Mouse (Mus musculus) forebrain, embryonic 11.5 days (tissue): ENCODE measurements around the gene Card10. TPM values are rescaled to one million over a fixed set of nuclear protein-coding genes. Genes with fewer than 3 reads are reported as not detected.

ENCODE experiments used
- ATAC-seq: fragments of 200-750 bp; cut with Nextera tagmentation; replicated peaks from 2 replicates; pipeline ENCODE4 v1.8.0; 2017; ENCODE audit warnings: moderate TSS enrichment; ENCODE audit not compliant: low FRiP score
- DNase-seq: peaks from one replicate; pipeline ENCODE4 v3.0.0-alpha.2; 2017; ENCODE audit warnings: low spot score
- H3K27ac ChIP-seq: fragments of 300-500 bp; sonication (generic); 2 replicates; pipeline ENCODE4 v1.5.1; 2014; ENCODE audit warnings: low read depth, low read length
- H3K27me3 ChIP-seq: fragments of 300-500 bp; sonication (generic); 2 replicates; pipeline ENCODE4 v1.6.1; 2014; ENCODE audit warnings: mild to moderate bottlenecking, low read length, mixed read lengths; ENCODE audit not compliant: control insufficient read depth, insufficient read depth
- H3K36me3 ChIP-seq: fragments of 300-500 bp; sonication (generic); 2 replicates; pipeline ENCODE4 v1.6.1; 2014; ENCODE audit warnings: mild to moderate bottlenecking, low read length, moderate library complexity, mixed read lengths; ENCODE audit not compliant: control insufficient read depth, insufficient read depth
- H3K4me1 ChIP-seq: fragments of 300-500 bp; sonication (generic); replicated peaks from 2 replicates; pipeline ENCODE4 v1.6.1; 2014; ENCODE audit warnings: low read length, mixed read lengths; ENCODE audit not compliant: control insufficient read depth, insufficient read depth
- H3K4me2 ChIP-seq: fragments of 300-500 bp; sonication (generic); 2 replicates; pipeline ENCODE4 v1.6.1; 2014; ENCODE audit warnings: low read depth, mild to moderate bottlenecking, low read length, moderate library complexity, mixed read lengths; ENCODE audit not compliant: severe bottlenecking
- H3K4me3 ChIP-seq: fragments of 300-500 bp; sonication (generic); 2 replicates; pipeline ENCODE4 v1.5.1; 2014; ENCODE audit warnings: low read depth, low read length
- H3K9ac ChIP-seq: fragments of 300-500 bp; sonication (generic); 2 replicates; pipeline ENCODE4 v1.6.1; 2014; ENCODE audit warnings: low read length
- H3K9me3 ChIP-seq: fragments of 300-500 bp; sonication (generic); 2 replicates; pipeline ENCODE4 v1.6.1; 2016; ENCODE audit warnings: low read length, mixed read lengths; ENCODE audit not compliant: control insufficient read depth
- WGBS: fragments of 180-500 bp; shearing (Covaris S2); extraction: QIAGEN DNeasy Blood & Tissue Kit; methylation state at CpG from one replicate; pipeline ENCODE4 v1.1.7; 2014; 5-methylcytosine and 5-hydroxymethylcytosine counted together
- polyA plus RNA-seq: library from polyadenylated mRNA; unstranded; fragments of >200 nt; fragmentation: Nextera tagmentation; extraction: Ambion mirVana; gene quantifications from 2 replicates; pipeline ENCODE4 v1.2.1, GENCODE M21; 2014

Card10 gene
- polyA plus RNA-seq, 1 experiment from 2014 or later = 2.3 TPM

GRCm38 (mm10) chr15:78839744-78840143 is 36.9 kb upstream of the Card10 start:
- ATAC-seq = no peak
- no peaks in the 10 kb centered on the region for H3K36me3 ChIP-seq
- no peaks in the 10 kb centered on the region for H3K9me3 ChIP-seq
- H3K27ac ChIP-seq = no peak overlapping the region
- DNase-seq = peak; percentile 48
- peaks cover 21% of the 10 kb centered on the region for H3K4me1 ChIP-seq
- H3K9ac ChIP-seq = no peak overlapping the region; the same call in 1 of the 2 replicates
- no peak overlapping the region for H3K4me2 ChIP-seq
- WGBS = 6% methylated on average over 2 of the region's 2 CpGs
- peaks cover 39% of the 10 kb centered on the region for H3K27me3 ChIP-seq
- H3K4me3 ChIP-seq = no peak overlapping the region

DNA sequence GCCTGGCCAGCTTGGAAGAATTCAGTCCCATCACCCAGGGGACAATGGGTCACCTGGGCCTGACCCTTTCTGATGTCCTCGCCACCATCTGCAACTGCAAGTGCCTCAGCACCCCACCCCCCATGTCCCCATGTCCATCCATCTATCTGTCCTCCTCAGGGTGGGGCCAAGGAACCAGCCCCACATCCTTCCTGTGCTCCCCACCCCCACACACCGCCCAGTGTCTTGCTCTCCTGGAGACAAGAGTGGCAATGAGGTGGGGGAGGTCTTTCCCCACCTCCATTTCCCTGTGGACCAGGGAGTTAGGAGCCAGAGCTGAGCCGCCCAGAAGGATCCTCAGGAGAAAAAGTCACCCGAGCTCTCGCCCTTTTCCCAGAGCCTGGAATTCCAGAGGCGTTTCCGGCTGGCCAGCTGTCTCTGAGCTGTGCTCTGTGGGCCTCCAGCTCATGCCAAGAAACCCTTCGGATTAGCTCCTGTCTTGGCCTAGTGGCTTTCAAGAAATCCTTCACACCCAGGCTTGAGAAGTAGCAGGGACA is 33.3 kb upstream of the Card10 start:
- ATAC-seq (no peak), DNase-seq (peak; percentile 52)
- H3K9me3 ChIP-seq = no peaks in the 10 kb centered on the region
- peaks cover 6% of the 10 kb centered on the region for H3K27me3 ChIP-seq
- H3K27ac ChIP-seq = peak overlapping the region; percentile 41; the same call in 1 of the 2 replicates
- no peak overlapping the region for H3K4me3 ChIP-seq
- peaks cover 20% of the 10 kb centered on the region for H3K4me1 ChIP-seq
- H3K4me2 ChIP-seq = no peak overlapping the region
- WGBS = 47% methylated on average over 8 of the region's 8 CpGs
- no peak overlapping the region for H3K9ac ChIP-seq
- no peaks in the 10 kb centered on the region for H3K36me3 ChIP-seq

- H3K4me3 ChIP-seq = no peak overlapping the region
- peak; percentile 53 for DNase-seq
- H3K9ac ChIP-seq = peak overlapping the region; percentile 29; the same call in 1 of the 2 replicates
These were observed 32.6 kb upstream of the Card10 start for GRCm38 (mm10) chr15:78835200-78836085.

GRCm38 (mm10) chr15:78834233-78835005 is 31.6 kb upstream of the Card10 start:
- no peak overlapping the region for H3K4me3 ChIP-seq
- ATAC-seq (no peak), DNase-seq (peak; percentile 50)
- WGBS = 63% methylated on average over 10 of the region's 10 CpGs
- H3K9me3 ChIP-seq = no peaks in the 10 kb centered on the region
- H3K27me3 ChIP-seq = no peaks in the 10 kb centered on the region
- no peaks in the 10 kb centered on the region for H3K36me3 ChIP-seq
- no peak overlapping the region for H3K27ac ChIP-seq
- no peak overlapping the region for H3K4me2 ChIP-seq
- H3K9ac ChIP-seq = no peak overlapping the region
- peaks cover 12% of the 10 kb centered on the region; the same call in 1 of the 2 replicates for H3K4me1 ChIP-seq

More at GRCm38 (mm10) chr15:78835200-78836085, 32.6 kb upstream of the Card10 start:
- ATAC-seq = no peak
- whole genome bisulfite sequencing = 18% methylated on average over 11 of the region's 12 CpGs
- Histone ChIP-seq H3K27me3 (no peaks in the 10 kb centered on the region), H3K4me1 (peaks cover 18% of the 10 kb centered on the region), H3K36me3 (no peaks in the 10 kb centered on the region), H3K27ac (peak overlapping the region; percentile 27; the same call in 1 of the 2 replicates), H3K4me2 (no peak overlapping the region), H3K9me3 (no peaks in the 10 kb centered on the region)

DNA sequence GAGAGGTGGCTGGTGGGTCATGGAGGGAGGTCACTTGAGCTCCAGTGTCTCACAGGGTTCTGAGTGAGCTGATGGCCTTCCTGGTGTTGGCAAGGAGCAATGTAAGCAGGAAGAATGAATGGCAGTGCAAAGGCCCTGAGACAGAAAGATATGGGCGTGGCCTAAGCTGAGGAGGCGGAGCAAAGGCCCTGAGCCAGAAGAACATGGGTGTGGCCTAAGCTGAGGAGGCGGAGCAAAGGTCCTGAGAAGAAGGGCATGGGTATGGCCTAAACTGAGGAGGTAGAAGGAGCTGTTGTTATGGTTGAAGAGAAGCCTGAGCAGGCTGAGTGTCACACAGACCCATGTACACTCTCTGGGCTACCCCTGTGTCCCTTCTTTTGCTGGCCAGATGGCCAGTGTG is 30.7 kb upstream of the Card10 start:
- WGBS = 99% methylated on average over 3 of the region's 3 CpGs
- no peaks in the 10 kb centered on the region for H3K9me3 ChIP-seq
- no peak overlapping the region for H3K27ac ChIP-seq
- peaks cover 12% of the 10 kb centered on the region; the same call in 1 of the 2 replicates for H3K4me1 ChIP-seq
- no peak overlapping the region for H3K9ac ChIP-seq
- 0 out of 2 replicates have a peak, but pooled peaks have one; percentile 31 for ATAC-seq
- no peaks in the 10 kb centered on the region for H3K36me3 ChIP-seq
- peak; percentile 46 for DNase-seq
- H3K27me3 ChIP-seq = no peaks in the 10 kb centered on the region
- H3K4me3 ChIP-seq = no peak overlapping the region
- H3K4me2 ChIP-seq = no peak overlapping the region

DNA sequence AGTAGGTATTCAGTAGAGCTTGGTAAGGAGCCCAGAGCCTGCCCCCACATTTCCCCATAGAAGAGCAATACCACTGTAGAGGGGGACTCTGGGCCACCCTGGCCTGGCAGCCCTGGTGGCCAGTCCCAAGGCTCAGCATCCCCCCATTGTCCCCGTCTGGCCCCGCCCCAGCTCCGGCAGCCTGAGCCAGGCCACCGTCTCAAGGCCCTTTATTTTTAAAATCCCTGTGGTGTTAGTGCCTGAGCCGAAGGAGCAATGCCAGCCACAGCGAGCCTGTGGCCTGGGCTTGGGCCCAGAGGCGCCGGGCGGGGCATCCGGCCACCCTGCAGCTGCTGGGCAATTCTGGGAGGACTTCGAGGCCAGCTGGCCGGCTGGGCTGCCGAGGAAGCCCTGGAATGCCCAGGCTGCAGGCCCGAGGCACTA is 29.9 kb upstream of the Card10 start:
- WGBS = 11% methylated on average over 14 of the region's 14 CpGs

DNA sequence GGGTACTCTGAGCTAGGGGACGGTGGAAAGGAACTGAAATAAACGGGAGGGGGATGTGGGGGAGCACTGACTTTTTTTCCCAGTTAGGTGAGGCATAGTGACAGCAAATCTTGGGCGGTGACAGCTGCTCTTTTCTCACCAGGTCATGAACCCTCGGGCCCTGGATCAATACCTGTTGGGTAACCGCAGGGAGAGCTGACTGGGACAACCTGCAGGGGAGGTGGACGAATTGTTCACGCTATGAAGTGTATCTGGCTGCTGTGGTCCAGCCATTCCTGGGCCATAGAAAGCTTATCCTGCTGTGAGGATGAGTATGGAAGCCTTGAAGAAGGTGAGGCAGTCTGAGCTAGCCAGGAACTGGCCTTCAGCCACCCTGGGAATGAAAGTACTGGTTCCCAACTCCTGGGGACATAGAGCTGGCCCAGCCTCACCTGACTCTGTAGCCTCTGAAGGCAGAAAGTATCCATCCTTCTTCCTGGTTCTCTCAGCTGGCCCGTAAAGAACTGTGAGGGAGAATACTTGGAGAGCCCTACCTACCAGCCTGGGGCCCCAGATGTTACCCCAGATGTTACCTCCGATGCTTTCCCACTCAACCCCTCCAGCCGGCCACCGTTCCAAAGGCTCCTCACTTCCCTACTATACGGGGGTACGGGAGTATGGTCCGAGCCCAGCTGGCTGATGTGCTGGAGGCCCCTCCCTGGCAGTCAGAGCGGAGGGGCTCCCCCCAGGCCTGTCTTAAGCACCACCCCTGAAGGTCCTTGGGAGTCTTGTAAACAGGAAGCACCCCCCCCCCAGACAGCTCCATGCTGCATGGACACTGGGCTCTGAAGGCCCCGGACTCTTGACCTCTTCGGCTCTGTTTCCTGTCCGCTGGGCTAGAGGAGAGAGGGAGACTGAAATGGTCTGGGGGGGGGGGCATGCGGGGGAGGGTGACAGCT is 29.1 kb upstream of the Card10 start:
- 53% methylated on average over 18 of the region's 19 CpGs for WGBS
- Histone ChIP-seq H3K27ac (0 out of 2 replicates have a peak overlapping the region, but pooled peaks have one; percentile 59), H3K4me3 (no peak overlapping the region)

More for the DNA sequence above, 29.9 kb upstream of the Card10 start:
- no peaks in the 10 kb centered on the region for H3K9me3 ChIP-seq
- peak; percentile 75 for DNase-seq
- peak overlapping the region; percentile 8; the same call in 1 of the 2 replicates for H3K4me2 ChIP-seq
- H3K27me3 ChIP-seq = no peaks in the 10 kb centered on the region
- ATAC-seq = peak; percentile 63
- peak overlapping the region; percentile 59 for H3K27ac ChIP-seq
- peak overlapping the region; percentile 28; the same call in 1 of the 2 replicates for H3K9ac ChIP-seq
- H3K4me3 ChIP-seq = no peak overlapping the region
- H3K36me3 ChIP-seq = no peaks in the 10 kb centered on the region
- H3K4me1 ChIP-seq = peaks cover 13% of the 10 kb centered on the region; the same call in 1 of the 2 replicates

More for the DNA sequence above, 29.1 kb upstream of the Card10 start:
- Histone ChIP-seq H3K9ac (peak overlapping the region; percentile 28), H3K27me3 (peaks cover 5% of the 10 kb centered on the region; the same call in 1 of the 2 replicates), H3K4me2 (no peak overlapping the region), H3K9me3 (no peaks in the 10 kb centered on the region), H3K4me1 (peaks cover 13% of the 10 kb centered on the region; the same call in 1 of the 2 replicates), H3K36me3 (no peaks in the 10 kb centered on the region)
- no peak; the same call in 1 of the 2 replicates for ATAC-seq
- peak; percentile 56 for DNase-seq
